Mouse (Mus musculus): ENCODE results near the gene Dicer1.

Dicer1 gene

GRCm38 (mm10) chr12:104677371-104677924 lies 74.3 kb downstream of the Dicer1 start:
- DNase-seq: no peak

DNA sequence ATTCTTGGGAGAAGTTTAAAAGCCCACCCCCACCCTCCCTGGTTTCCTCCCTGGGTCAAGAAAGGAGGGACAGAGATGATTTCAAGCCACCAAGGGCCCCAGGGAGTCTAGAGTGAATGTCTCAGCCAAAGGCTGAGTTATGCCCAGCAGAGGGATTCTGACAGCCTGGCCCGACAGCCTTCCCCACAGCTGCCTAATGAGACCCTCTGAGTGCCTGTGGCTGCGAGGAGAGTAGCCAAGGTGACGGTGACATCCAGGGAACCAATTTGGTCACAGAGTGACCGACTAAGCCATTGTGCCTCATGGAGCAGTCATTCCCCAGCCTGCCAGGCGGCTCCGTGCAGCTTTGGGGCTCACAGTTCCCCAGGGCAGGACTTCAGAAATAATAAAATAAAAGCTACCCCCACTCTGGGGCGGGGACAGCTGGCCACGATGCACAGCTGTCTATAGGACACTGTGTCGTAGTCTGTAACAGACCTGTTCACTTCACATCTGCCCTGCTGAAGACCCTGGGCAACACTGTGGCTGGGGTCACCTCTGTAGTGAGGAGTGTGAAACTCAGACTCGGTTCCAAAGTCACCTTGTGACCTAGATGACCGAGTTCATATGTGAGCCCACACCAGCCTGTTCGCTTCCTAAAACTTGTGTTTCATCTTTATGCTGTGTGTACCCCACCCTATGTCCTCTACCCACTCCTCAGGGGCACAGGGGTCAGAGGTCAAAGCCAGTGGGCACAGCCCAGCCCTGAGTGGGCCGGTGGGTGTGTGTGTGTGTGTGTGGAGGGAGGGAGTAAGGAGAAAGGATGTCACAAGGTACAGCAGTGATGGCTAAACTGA lies 75.0 kb downstream of the Dicer1 start:
- DNase-seq: no peak

GRCm38 (mm10) chr12:104672976-104673375 lies 78.8 kb downstream of the Dicer1 start:
- no peak for DNase-seq

GRCm38 (mm10) chr12:104672406-104672805 lies 79.3 kb downstream of the Dicer1 start:
- peak; percentile 5 for DNase-seq

GRCm38 (mm10) chr12:104667846-104668245 lies 83.9 kb downstream of the Dicer1 start:
- DNase-seq: no peak

DNA sequence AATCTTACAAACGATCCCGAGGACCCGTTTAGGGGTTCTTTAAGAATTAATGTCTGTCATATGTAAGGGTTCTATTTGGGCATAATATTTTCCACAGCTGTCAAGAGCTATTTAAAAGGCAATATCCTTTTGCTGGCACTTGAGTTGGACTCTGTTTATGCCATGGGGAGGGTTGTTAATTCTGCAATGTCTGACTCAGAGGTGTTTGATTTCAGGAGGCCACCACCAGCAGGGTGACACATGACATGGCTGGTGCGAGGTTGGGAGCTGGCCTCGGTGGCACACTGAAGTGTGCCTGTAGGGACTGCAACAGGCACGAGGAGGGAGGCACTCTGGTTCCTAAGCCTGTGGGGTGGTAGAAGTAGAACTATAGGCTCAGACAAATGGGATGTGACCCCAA lies 85.8 kb downstream of the Dicer1 start:
- no peak for DNase-seq

DNA sequence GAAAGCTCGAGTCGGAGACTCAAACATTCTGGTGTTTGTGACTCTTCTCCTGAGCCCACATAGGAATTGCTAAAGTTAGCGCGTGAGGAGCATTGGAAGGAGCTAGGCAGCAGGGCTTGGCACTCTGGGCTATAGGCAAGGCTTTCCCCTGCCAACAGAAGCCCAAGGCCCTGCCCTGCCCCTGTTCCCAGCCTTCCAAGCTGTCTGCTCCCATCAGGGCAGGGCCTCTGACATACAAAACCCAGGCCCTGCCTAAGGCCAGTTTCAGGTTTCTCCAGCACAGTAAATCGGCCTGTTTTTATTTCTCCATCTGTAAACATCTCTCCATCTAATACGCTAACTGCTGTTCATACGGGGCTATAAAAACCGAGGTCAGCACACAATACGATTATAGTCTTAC lies 86.2 kb downstream of the Dicer1 start:
- no peak for DNase-seq

DNA sequence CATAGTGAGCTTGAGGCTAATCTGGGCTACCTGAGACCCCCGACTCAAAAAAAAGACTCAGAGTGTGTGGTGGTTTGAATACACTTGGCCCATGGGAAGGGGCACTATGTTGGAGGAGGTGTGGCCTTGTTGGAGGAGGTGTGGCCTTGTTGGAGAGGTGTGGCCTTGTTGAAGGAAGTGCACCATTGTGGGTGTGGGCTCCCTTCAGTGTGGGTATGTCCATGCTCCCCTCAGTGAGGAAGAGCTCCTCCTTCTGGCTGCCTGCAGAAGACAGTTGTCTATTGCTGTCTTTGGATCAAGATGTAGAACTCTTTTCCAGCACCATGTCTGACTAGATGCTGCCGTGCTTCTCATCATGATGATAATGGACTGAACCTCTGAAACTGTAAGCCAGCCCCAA lies 95.6 kb downstream of the Dicer1 start:
- no peak for DNase-seq

DNA sequence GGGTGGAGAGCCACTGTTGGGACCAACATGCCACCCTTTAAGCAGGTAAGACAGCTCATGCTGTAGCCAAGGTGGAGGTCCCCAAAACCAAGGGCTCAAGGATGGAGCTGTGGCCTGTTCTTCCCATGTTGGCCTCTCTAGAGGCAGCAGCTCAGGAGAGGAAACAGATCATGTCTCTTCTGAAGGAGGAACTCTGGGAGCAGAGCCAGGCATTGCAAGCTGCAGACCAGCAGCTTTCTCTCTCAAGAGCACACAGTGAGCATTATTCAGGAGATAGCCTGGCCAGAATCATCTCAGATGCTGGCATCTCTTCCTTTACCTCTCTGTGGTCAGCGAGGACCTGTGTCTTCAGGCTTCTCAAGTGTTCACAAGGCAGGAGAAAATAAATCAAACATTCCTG lies 96.7 kb downstream of the Dicer1 start:
- DNase-seq: no peak

DNA sequence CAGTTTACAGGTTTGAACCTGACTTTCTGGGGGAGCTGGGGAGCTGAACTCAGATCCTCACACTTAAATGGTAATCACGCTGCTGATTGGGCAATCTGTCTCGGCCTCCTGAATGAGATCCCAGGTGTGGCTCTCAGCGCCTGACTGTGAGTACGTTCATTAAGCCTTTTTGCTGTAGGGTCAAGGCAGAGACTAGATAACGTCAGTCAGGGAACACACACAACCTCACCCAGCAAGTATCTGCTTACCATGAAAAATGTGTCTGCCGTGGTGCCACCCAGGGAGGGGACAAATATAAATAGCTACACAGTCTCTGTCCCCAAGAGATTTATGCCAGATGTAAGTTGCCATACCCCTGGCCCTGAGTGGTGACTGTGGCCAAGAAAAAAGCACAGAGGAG lies 99.7 kb downstream of the Dicer1 start:
- no peak for DNase-seq

- no peak for DNase-seq
These were observed 100.5 kb downstream of the Dicer1 start for GRCm38 (mm10) chr12:104651269-104651668.

GRCm38 (mm10) chr12:104650510-104651260 lies 101.1 kb downstream of the Dicer1 start:
- DNase-seq: no peak

GRCm38 (mm10) chr12:104648366-104648765 lies 103.4 kb downstream of the Dicer1 start:
- DNase-seq: no peak

DNA sequence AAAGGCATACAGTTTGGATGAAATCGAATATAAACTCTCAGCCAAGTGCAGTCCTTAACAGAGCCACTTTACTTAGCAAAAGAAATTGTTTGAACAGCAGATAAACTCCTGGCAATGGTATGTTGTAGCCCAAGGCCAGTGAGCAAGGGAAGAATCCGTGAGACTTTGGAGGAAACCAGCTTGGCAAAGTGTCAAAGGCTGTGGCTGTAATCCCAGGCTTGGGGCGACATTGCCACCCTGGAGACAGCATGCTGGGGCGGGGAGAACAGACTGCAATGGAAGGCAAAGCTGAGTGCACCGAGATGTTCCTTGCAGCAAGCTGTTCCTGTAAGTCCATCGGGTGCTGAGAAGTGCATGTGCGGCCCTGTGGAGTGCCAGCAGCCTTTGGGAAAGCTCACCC lies 109.4 kb downstream of the Dicer1 start:
- peak; percentile 6 for DNase-seq

DNA sequence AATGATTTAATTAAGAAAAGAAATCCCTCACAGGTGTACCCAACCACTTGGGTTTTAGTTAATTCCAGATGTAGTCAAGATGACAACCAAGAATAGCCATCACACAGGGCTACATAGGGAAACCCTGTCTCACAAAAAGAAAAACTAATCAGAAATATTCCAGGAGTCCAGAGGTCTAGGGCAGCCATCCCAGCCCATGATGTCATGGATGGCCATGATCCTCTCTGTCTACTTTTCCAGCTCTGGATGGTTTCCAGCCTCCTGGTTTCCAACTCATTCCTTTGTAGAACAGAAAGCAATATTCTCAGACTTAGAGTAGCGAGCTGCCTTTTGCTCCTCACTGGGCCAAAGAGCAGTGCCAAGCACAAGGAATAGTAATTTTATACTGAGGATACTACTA lies 110.8 kb downstream of the Dicer1 start:
- DNase-seq: no peak

DNA sequence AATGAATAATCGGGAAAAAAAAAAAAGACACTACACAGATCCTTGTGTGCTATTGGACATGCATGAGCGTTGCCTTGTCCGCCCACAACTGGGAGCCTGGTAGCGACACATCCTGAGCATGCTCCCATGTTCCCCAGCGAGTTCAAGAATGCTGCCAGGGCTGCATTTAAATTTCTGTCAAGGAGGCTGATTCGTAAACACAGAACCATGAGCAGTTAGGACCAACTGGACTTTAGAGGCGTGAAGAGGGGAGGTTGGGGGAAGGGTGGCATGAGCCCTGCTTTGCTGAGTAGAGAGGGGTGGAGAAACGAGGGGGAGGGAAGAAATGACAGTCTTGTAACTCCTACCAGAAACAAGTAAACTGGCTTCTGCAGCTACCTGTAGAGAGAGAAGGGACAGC lies 113.6 kb downstream of the Dicer1 start:
- DNase-seq: peak; percentile 12

All from kidney, postnatal 14 days (tissue).